Mouse (Mus musculus): ENCODE measurements around the gene Lgmn.

The Lgmn gene

GRCm38 (mm10) chr12:102348447-102348846 is 91.2 kb downstream of the Lgmn start:
- in situ Hi-C loops (cut with MboI), result no loop called here

GRCm38 (mm10) chr12:102346507-102346906 is 93.1 kb downstream of the Lgmn start:
- in situ Hi-C loops (cut with MboI), result no loop called here

- in situ Hi-C loops (cut with MboI), result no loop called here
These were observed 94.4 kb downstream of the Lgmn start for GRCm38 (mm10) chr12:102345031-102345815.

Data from mature B cell (primary cell).